Mouse (Mus musculus): ENCODE measurements around the gene Fpr-rs7. TPM values are rescaled to one million over a fixed set of nuclear protein-coding genes. Genes with fewer than 3 reads are reported as not detected.

The Fpr-rs7 gene
- not detected in 2 replicates for polyA plus RNA-seq (2015; fragmentation: Nextera tagmentation; extraction: Ambion mirVana)

GRCm38 (mm10) chr17:20114126-20114525 lies at the start of gene Fpr-rs7:
Gene Fpr-rs7 (minus strand): TSS chr17:20114226.
- Histone ChIP-seq H3K4me1 (ENCODE audit: control insufficient read depth, insufficient read depth, low read length) (no peaks in the 10 kb centered on the region), H3K27me3 (replicated peaks; ENCODE audit: control insufficient read depth, insufficient read depth, low read length) (no peaks in the 10 kb centered on the region), H3K4me3 (ENCODE audit: low read length) (no peak within 1 kb of the TSS), H3K9ac (ENCODE audit: low read depth, low read length) (no peak within 1 kb of the TSS), H3K36me3 (ENCODE audit: control insufficient read depth, insufficient read depth, low read length) (no peaks in the 10 kb centered on the region), H3K27ac (ENCODE audit: low read length) (no peak within 1 kb of the TSS), H3K9me3 (ENCODE audit: control insufficient read depth, low read length) (no peaks in the 10 kb centered on the region), H3K4me2 (ENCODE audit: low read depth, low read length) (no peak within 1 kb of the TSS)
- no peak for ATAC-seq

GRCm38 (mm10) chr17:20074090-20074489 lies 39.9 kb downstream of the Fpr-rs7 start:
- H3K9me3 ChIP-seq (ENCODE audit: control insufficient read depth, low read length): no peaks in the 10 kb centered on the region
- no peaks in the 10 kb centered on the region for H3K36me3 ChIP-seq (ENCODE audit: control insufficient read depth, insufficient read depth, low read length)
- no peak overlapping the region for H3K4me3 ChIP-seq (ENCODE audit: low read length)
- no peak overlapping the region for H3K27ac ChIP-seq (ENCODE audit: low read length)
- ATAC-seq: peak; percentile 77
- no peak overlapping the region for H3K4me2 ChIP-seq (ENCODE audit: low read depth, low read length)
- WGBS: 73% methylated on average over 6 of the region's 6 CpGs
- H3K4me1 ChIP-seq (ENCODE audit: control insufficient read depth, insufficient read depth, low read length): no peaks in the 10 kb centered on the region
- no peaks in the 10 kb centered on the region for H3K27me3 ChIP-seq (replicated peaks; ENCODE audit: control insufficient read depth, insufficient read depth, low read length)
- H3K9ac ChIP-seq (ENCODE audit: low read depth, low read length): no peak overlapping the region

- H3K4me2 ChIP-seq (ENCODE audit: low read depth, low read length): no peak overlapping the region
- WGBS: 81% methylated on average over 4 of the region's 4 CpGs
- no peak overlapping the region for H3K27ac ChIP-seq (ENCODE audit: low read length)
- H3K9me3 ChIP-seq (ENCODE audit: control insufficient read depth, low read length): no peaks in the 10 kb centered on the region
- H3K4me1 ChIP-seq (ENCODE audit: control insufficient read depth, insufficient read depth, low read length): no peaks in the 10 kb centered on the region
- peak; percentile 99 for ATAC-seq
- H3K27me3 ChIP-seq (replicated peaks; ENCODE audit: control insufficient read depth, insufficient read depth, low read length): no peaks in the 10 kb centered on the region
- H3K36me3 ChIP-seq (ENCODE audit: control insufficient read depth, insufficient read depth, low read length): no peaks in the 10 kb centered on the region
- H3K4me3 ChIP-seq (ENCODE audit: low read length): no peak overlapping the region
- no peak overlapping the region for H3K9ac ChIP-seq (ENCODE audit: low read depth, low read length)
Observed at GRCm38 (mm10) chr17:20071656-20072396, 42.2 kb downstream of the Fpr-rs7 start.

Other genes with a start within 250 kb of the Fpr-rs7 start
- not detected in 2 replicates for gene Vmn2r104, start 65.9 kb downstream of the Fpr-rs7 start, polyA plus RNA-seq (2015; fragmentation: Nextera tagmentation; extraction: Ambion mirVana)
- not detected in 2 replicates for gene Fpr-rs6, start 68.9 kb upstream of the Fpr-rs7 start, polyA plus RNA-seq (2015; fragmentation: Nextera tagmentation; extraction: Ambion mirVana)
- gene Vmn2r105, start 120.8 kb upstream of the Fpr-rs7 start, polyA plus RNA-seq (2015; fragmentation: Nextera tagmentation; extraction: Ambion mirVana): not detected in 2 replicates
- not detected in 2 replicates for gene Vmn2r106, start 171.3 kb upstream of the Fpr-rs7 start, polyA plus RNA-seq (2015; fragmentation: Nextera tagmentation; extraction: Ambion mirVana)
- gene Vmn2r107, start 231.0 kb upstream of the Fpr-rs7 start, polyA plus RNA-seq (2015; fragmentation: Nextera tagmentation; extraction: Ambion mirVana): not detected in 2 replicates

Data from intestine, embryonic 16.5 days (tissue).